Mouse (Mus musculus): ENCODE data around the gene Rela.

- TF ChIP-seq CTCF (IDR thresholded peaks at IDR 0.05; ENCODE audit: low read depth, low read length), result no peak
- TF ChIP-seq TAL1 (conservative IDR thresholded peaks at IDR 0.05; ENCODE audit: low read depth, low read length), result no peak
- TF ChIP-seq POLR2AphosphoS5 (IDR thresholded peaks at IDR 0.05; ENCODE audit: insufficient replicate concordance, low read depth, low read length), result no peak
- no peak for TF ChIP-seq GATA1 (IDR thresholded peaks at IDR 0.05; ENCODE audit: borderline replicate concordance, low read length)
Measured at GRCm38 (mm10) chr19:5601752-5602541, 35.3 kb upstream of the Rela start, which contains the start of gene Rnaseh2c.
